Mouse (Mus musculus) hindbrain, postnatal 0 days (tissue): ENCODE data around the gene B4galt5. TPM values are rescaled to one million over a fixed set of nuclear protein-coding genes. Genes with fewer than 3 reads are reported as not detected.

ENCODE experiments used
- ATAC-seq: fragments of 200-750 bp; cut with Nextera tagmentation; 2 replicates; pipeline ENCODE4 v1.8.0; 2017; ENCODE audit warnings: mild to moderate bottlenecking, moderate TSS enrichment, moderate library complexity
- DNase-seq: peaks from one replicate; pipeline ENCODE4 v3.0.0-alpha.2; 2015; ENCODE audit warnings: low spot score
- H3K27ac ChIP-seq: fragments of 300-500 bp; sonication (generic); 2 replicates; pipeline ENCODE4 v1.5.1; 2014; ENCODE audit warnings: mild to moderate bottlenecking
- H3K27me3 ChIP-seq: fragments of 300-500 bp; sonication (generic); 2 replicates; pipeline ENCODE4 v1.6.1; 2014; ENCODE audit warnings: low read length, mixed read lengths; ENCODE audit not compliant: insufficient read depth
- H3K36me3 ChIP-seq: fragments of 300-500 bp; sonication (generic); 2 replicates; pipeline ENCODE4 v1.6.1; 2014; ENCODE audit warnings: low read length, mixed read lengths; ENCODE audit not compliant: insufficient read depth
- H3K4me1 ChIP-seq: fragments of 300-500 bp; sonication (generic); 2 replicates; pipeline ENCODE4 v1.6.1; 2014; ENCODE audit warnings: antibody characterized with exemption, low read length, mixed read lengths; ENCODE audit not compliant: insufficient read depth
- H3K4me2 ChIP-seq: fragments of 300-500 bp; sonication (generic); 2 replicates; pipeline ENCODE4 v1.6.1; 2014; ENCODE audit warnings: low read depth, mild to moderate bottlenecking, low read length, moderate library complexity, mixed read lengths
- H3K4me3 ChIP-seq: fragments of 300-500 bp; sonication (generic); 2 replicates; pipeline ENCODE4 v1.5.1; 2014; ENCODE audit warnings: low read length
- H3K9ac ChIP-seq: fragments of 300-500 bp; sonication (generic); replicated peaks from 2 replicates; pipeline ENCODE4 v1.6.1; 2014; ENCODE audit warnings: mild to moderate bottlenecking, low read length, moderate library complexity, mixed read lengths
- H3K9me3 ChIP-seq: fragments of 300-500 bp; sonication (generic); 2 replicates; pipeline ENCODE4 v1.6.1; 2016; ENCODE audit warnings: low read length, mixed read lengths
- CTCF ChIP-seq: IDR thresholded peaks from 2 replicates; pipeline ENCODE4 v1.5.1; 2016; ENCODE audit warnings: antibody characterized with exemption, control low read depth, low read depth
- WGBS: fragments of 180-500 bp; shearing (Covaris S2); extraction: QIAGEN DNeasy Blood & Tissue Kit; methylation state at CpG from one replicate; pipeline ENCODE4 v1.1.7; 2014; 5-methylcytosine and 5-hydroxymethylcytosine counted together
- polyA plus RNA-seq: library from polyadenylated mRNA; unstranded; fragments of >200 nt; fragmentation: Nextera tagmentation; extraction: Ambion mirVana; gene quantifications from 2 replicates; pipeline ENCODE4 v1.2.1, GENCODE M21; 2015
- total RNA-seq: library from RNA; depleted of rRNA; stranded (reverse); fragments of >200 nt; gene quantifications from 2 replicates; pipeline ENCODE4 v1.2.3, GENCODE M21; 2014

The B4galt5 gene
- total and polyA plus RNA-seq, 2 experiments from 2014 or later: 31.5 to 67.5 TPM

GRCm38 (mm10) chr2:167343369-167344140 lies 5.4 kb downstream of the B4galt5 start:
- Histone ChIP-seq H3K4me1 (peaks cover 7% of the 10 kb centered on the region; the same call in 1 of the 2 replicates), H3K4me2 (no peak overlapping the region), H3K9ac (no peak overlapping the region), H3K27me3 (no peaks in the 10 kb centered on the region), H3K27ac (no peak overlapping the region), H3K9me3 (no peaks in the 10 kb centered on the region), H3K4me3 (no peak overlapping the region), H3K36me3 (no peaks in the 10 kb centered on the region)
- 70% methylated on average over 12 of the region's 12 CpGs for WGBS
- no peak for TF ChIP-seq CTCF
- no peak for ATAC-seq
- no peak for DNase-seq

- no peak for TF ChIP-seq CTCF
- Histone ChIP-seq H3K4me2 (no peak overlapping the region), H3K9me3 (no peaks in the 10 kb centered on the region), H3K4me1 (peaks cover 7% of the 10 kb centered on the region; the same call in 1 of the 2 replicates), H3K27me3 (no peaks in the 10 kb centered on the region), H3K4me3 (no peak overlapping the region), H3K27ac (no peak overlapping the region), H3K36me3 (no peaks in the 10 kb centered on the region), H3K9ac (no peak overlapping the region)
- DNase-seq (no peak), ATAC-seq (no peak)
- WGBS: 56% methylated on average over 6 of the region's 6 CpGs
Observed at GRCm38 (mm10) chr2:167342876-167343275, 6.1 kb downstream of the B4galt5 start.

DNA sequence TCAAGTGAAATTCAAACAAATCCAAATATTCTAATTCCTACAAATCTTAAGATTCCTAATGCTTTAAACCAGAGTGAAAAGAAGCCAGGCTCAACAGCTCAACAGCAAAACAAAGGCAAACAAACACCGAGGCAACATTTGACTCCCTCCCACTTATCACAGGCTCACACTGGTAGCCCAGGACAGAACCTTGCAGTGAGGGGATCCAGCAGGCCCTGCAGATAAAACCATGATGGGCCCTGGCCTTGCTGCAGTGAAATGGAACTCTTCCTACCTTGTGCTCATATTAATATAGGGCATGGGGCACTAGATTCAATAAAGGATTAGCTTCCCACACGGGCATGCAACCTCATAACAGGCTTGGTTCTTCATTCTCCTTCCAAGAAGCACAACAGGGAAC lies 11.4 kb downstream of the B4galt5 start:
- no peak overlapping the region for H3K4me3 ChIP-seq
- DNase-seq (no peak), ATAC-seq (no peak)
- 56% methylated on average over 2 of the region's 2 CpGs for WGBS
- no peaks in the 10 kb centered on the region for H3K27me3 ChIP-seq
- no peak overlapping the region for H3K27ac ChIP-seq
- H3K9me3 ChIP-seq: no peaks in the 10 kb centered on the region
- H3K36me3 ChIP-seq: no peaks in the 10 kb centered on the region
- no peak overlapping the region for H3K4me2 ChIP-seq
- H3K4me1 ChIP-seq: no peaks in the 10 kb centered on the region
- no peak overlapping the region for H3K9ac ChIP-seq
- no peak for TF ChIP-seq CTCF

- no peak for TF ChIP-seq CTCF
- Histone ChIP-seq H3K9ac (no peak overlapping the region), H3K4me3 (no peak overlapping the region), H3K27me3 (no peaks in the 10 kb centered on the region), H3K4me2 (no peak overlapping the region), H3K36me3 (no peaks in the 10 kb centered on the region), H3K4me1 (no peaks in the 10 kb centered on the region), H3K27ac (no peak overlapping the region), H3K9me3 (no peaks in the 10 kb centered on the region)
- 72% methylated on average over 3 of the region's 3 CpGs for WGBS
- DNase-seq (no peak), ATAC-seq (no peak)
Observed at GRCm38 (mm10) chr2:167337214-167337512, 11.8 kb downstream of the B4galt5 start.

DNA sequence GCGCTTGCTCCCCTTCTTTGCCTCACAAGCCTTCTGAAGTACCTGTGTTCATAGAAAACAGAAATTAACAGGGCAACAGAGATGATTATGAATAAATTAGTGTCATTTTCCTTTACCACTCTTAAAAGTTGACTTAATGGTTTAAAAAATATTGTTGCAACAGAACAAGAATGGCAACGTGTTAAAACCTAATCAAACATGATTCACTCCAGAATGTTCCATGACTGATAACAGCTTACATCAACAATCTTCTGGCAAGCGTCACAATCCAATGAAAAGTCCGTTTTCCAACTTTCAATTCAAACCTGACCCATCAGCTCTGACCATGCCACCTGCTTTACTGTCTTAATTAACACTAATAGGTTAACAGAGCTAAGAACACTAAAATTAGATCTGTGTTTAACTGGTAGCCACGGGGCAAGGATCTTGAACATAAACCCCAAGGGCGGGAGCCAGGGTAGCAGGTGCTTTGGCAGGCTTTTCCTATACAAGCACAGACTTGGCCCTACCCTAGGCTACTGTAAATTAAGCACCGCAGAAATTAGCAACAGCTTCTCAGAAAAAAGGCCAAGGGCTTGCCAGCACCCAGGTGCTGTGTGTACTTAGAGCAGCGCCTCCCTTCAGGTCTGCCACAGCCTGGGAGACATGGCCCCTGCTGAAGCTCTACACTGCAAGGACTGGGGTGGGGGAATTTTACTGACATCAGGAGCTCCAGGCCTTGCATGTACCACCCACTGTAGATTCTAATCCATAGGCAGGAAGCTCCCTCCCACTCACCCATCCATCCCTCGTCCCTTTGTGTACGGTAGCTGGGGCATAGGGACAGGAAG lies 12.4 kb downstream of the B4galt5 start:
- Histone ChIP-seq H3K27ac (no peak overlapping the region), H3K36me3 (no peaks in the 10 kb centered on the region), H3K4me2 (no peak overlapping the region), H3K9ac (no peak overlapping the region), H3K4me3 (no peak overlapping the region), H3K4me1 (0 out of 2 replicates have a peak, but pooled peaks cover 3% of the 10 kb centered on the region), H3K27me3 (no peaks in the 10 kb centered on the region), H3K9me3 (no peaks in the 10 kb centered on the region)
- TF ChIP-seq CTCF: no peak
- ATAC-seq (peak; percentile 55; the same call in 1 of the 2 replicates), DNase-seq (peak; percentile 46)
- WGBS: 58% methylated on average over 10 of the region's 10 CpGs

DNA sequence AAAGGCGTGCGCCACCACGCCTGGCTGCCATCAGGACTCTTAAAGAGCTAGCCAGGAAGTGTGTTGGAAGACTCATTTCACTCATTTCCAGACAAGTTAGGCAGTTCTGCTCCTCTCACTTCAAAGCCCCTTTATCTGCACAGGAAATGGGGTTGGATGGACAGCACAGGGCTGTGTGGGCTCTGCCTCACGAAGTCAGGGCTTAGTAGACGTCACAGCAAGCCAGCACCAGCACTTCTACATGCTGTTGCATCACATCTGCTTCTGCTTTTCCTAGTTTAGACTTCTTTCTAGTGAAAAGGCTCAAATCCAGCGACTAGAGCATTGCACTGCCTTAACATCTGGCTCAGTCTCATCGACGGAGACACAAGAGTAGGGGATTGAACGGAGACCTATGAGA lies 13.9 kb downstream of the B4galt5 start:
- Histone ChIP-seq H3K36me3 (no peaks in the 10 kb centered on the region), H3K9ac (no peak overlapping the region), H3K4me3 (no peak overlapping the region), H3K27ac (no peak overlapping the region), H3K27me3 (no peaks in the 10 kb centered on the region), H3K4me2 (no peak overlapping the region), H3K4me1 (peaks cover 12% of the 10 kb centered on the region; the same call in 1 of the 2 replicates), H3K9me3 (no peaks in the 10 kb centered on the region)
- no peak for DNase-seq
- WGBS: 90% methylated on average over 9 of the region's 9 CpGs
- ATAC-seq: no peak
- TF ChIP-seq CTCF: no peak

GRCm38 (mm10) chr2:167334312-167334711 lies 14.7 kb downstream of the B4galt5 start:
- H3K27ac ChIP-seq: no peak overlapping the region
- no peaks in the 10 kb centered on the region for H3K36me3 ChIP-seq
- no peak overlapping the region for H3K9ac ChIP-seq
- peaks cover 14% of the 10 kb centered on the region; the same call in 1 of the 2 replicates for H3K4me1 ChIP-seq
- no peak for DNase-seq
- no peaks in the 10 kb centered on the region for H3K9me3 ChIP-seq
- WGBS: 88% methylated on average over 4 of the region's 4 CpGs
- no peak for TF ChIP-seq CTCF
- H3K4me3 ChIP-seq: no peak overlapping the region
- H3K4me2 ChIP-seq: no peak overlapping the region
- no peaks in the 10 kb centered on the region for H3K27me3 ChIP-seq
- ATAC-seq: no peak
